Mouse (Mus musculus): ENCODE data around the gene Dvl1. TPM values are rescaled to one million over a fixed set of nuclear protein-coding genes. Genes with fewer than 3 reads are reported as not detected.

Dvl1 gene
- total RNA-seq, 1 experiment, result 49.8 TPM

- H3K36me3 ChIP-seq (ENCODE audit: control insufficient read depth, insufficient read depth, low read length, poor library complexity, severe bottlenecking), result no peaks in the 10 kb centered on the region
- H3K27ac ChIP-seq (ENCODE audit: insufficient read depth, low read depth, low read length, poor library complexity, severe bottlenecking), result no peak overlapping the region
- in situ Hi-C loops (cut with MboI; ENCODE audit: low sequenced_read_pairs in 2 of 2, unreplicated experiment in 2 of 2), result no loop called here
- no peak for DNase-seq (ENCODE audit: low read depth, low spot score)
- peak overlapping the region; percentile 87 for H3K9ac ChIP-seq (ENCODE audit: insufficient read depth, low read depth, low read length, poor library complexity, severe bottlenecking)
- peak overlapping the region; percentile 74 to 96 for H3K4me3 ChIP-seq (ENCODE audit: insufficient read depth in 1 of 2, low read depth in 1 of 2, low read length in 2 of 2, poor library complexity in 1 of 2, severe bottlenecking in 1 of 2)
- no peaks in the 10 kb centered on the region for H3K9me3 ChIP-seq (ENCODE audit: control insufficient read depth, insufficient read depth, low read depth, low read length)
- H3K4me1 ChIP-seq (ENCODE audit: control insufficient read depth in 2 of 2, insufficient read depth in 2 of 2, low read length in 2 of 2, poor library complexity in 1 of 2), result peaks cover 5 to 9% of the 10 kb centered on the region in 2 experiments; a peak in 3 of 4 replicates
- TF ChIP-seq MAFK (IDR thresholded peaks at IDR 0.05; ENCODE audit: insufficient read depth, low read depth, low read length), result no peak
- TF ChIP-seq ZNF384 (IDR thresholded peaks at IDR 0.05; ENCODE audit: low read depth, low read length), result no peak
- TF ChIP-seq CHD2 (IDR thresholded peaks at IDR 0.05; ENCODE audit: low read depth, low read length), result no peak
- TF ChIP-seq ZC3H11A (IDR thresholded peaks at IDR 0.05; ENCODE audit: borderline replicate concordance, low read depth, low read length), result no peak
- no peak for TF ChIP-seq HCFC1 (IDR thresholded peaks at IDR 0.05; ENCODE audit: borderline replicate concordance, insufficient read depth, low read length)
Measured at GRCm38 (mm10) chr4:155847591-155848352, 570 bp downstream of the Dvl1 start.

GRCm38 (mm10) chr4:155848434-155849095 is 1.4 kb downstream of the Dvl1 start:
- no peak for DNase-seq (ENCODE audit: low read depth, low spot score)
- no peak overlapping the region for H3K27ac ChIP-seq (ENCODE audit: insufficient read depth, low read depth, low read length, poor library complexity, severe bottlenecking)
- no peak for TF ChIP-seq MAFK (IDR thresholded peaks at IDR 0.05; ENCODE audit: insufficient read depth, low read depth, low read length)
- TF ChIP-seq CHD2 (IDR thresholded peaks at IDR 0.05; ENCODE audit: low read depth, low read length), result no peak
- TF ChIP-seq ZNF384 (IDR thresholded peaks at IDR 0.05; ENCODE audit: low read depth, low read length), result no peak
- TF ChIP-seq ZC3H11A (IDR thresholded peaks at IDR 0.05; ENCODE audit: borderline replicate concordance, low read depth, low read length), result no peak
- no peak for TF ChIP-seq HCFC1 (IDR thresholded peaks at IDR 0.05; ENCODE audit: borderline replicate concordance, insufficient read depth, low read length)
- no peaks in the 10 kb centered on the region for H3K36me3 ChIP-seq (ENCODE audit: control insufficient read depth, insufficient read depth, low read length, poor library complexity, severe bottlenecking)
- in situ Hi-C loops (cut with MboI; ENCODE audit: low sequenced_read_pairs in 2 of 2, unreplicated experiment in 2 of 2), result no loop called here
- peaks cover 5 to 9% of the 10 kb centered on the region in 2 experiments; a peak in 3 of 4 replicates for H3K4me1 ChIP-seq (ENCODE audit: control insufficient read depth in 2 of 2, insufficient read depth in 2 of 2, low read length in 2 of 2, poor library complexity in 1 of 2)
- H3K9me3 ChIP-seq (ENCODE audit: control insufficient read depth, insufficient read depth, low read depth, low read length), result no peaks in the 10 kb centered on the region
- H3K4me3 ChIP-seq (ENCODE audit: insufficient read depth in 1 of 2, low read depth in 1 of 2, low read length in 2 of 2, poor library complexity in 1 of 2, severe bottlenecking in 1 of 2), result peak overlapping the region; percentile 74 to 96; a peak in 3 of 4 replicates
- no peak overlapping the region for H3K9ac ChIP-seq (ENCODE audit: insufficient read depth, low read depth, low read length, poor library complexity, severe bottlenecking)

- DNase-seq (ENCODE audit: low read depth, low spot score), result no peak
- TF ChIP-seq HCFC1 (IDR thresholded peaks at IDR 0.05; ENCODE audit: borderline replicate concordance, insufficient read depth, low read length) (no peak), MAFK (IDR thresholded peaks at IDR 0.05; ENCODE audit: insufficient read depth, low read depth, low read length) (no peak), ZNF384 (IDR thresholded peaks at IDR 0.05; ENCODE audit: low read depth, low read length) (no peak), ZC3H11A (IDR thresholded peaks at IDR 0.05; ENCODE audit: borderline replicate concordance, low read depth, low read length) (no peak), CHD2 (IDR thresholded peaks at IDR 0.05; ENCODE audit: low read depth, low read length) (no peak)
- H3K9me3 ChIP-seq (ENCODE audit: control insufficient read depth, insufficient read depth, low read depth, low read length), result no peaks in the 10 kb centered on the region
- no peak overlapping the region for H3K4me3 ChIP-seq (ENCODE audit: insufficient read depth in 1 of 2, low read depth in 1 of 2, low read length in 2 of 2, poor library complexity in 1 of 2, severe bottlenecking in 1 of 2)
- in situ Hi-C loops (cut with MboI; ENCODE audit: low sequenced_read_pairs in 2 of 2, unreplicated experiment in 2 of 2), result no loop called here
- no peaks in the 10 kb centered on the region for H3K36me3 ChIP-seq (ENCODE audit: control insufficient read depth, insufficient read depth, low read length, poor library complexity, severe bottlenecking)
- H3K27ac ChIP-seq (ENCODE audit: insufficient read depth, low read depth, low read length, poor library complexity, severe bottlenecking), result no peak overlapping the region
- H3K4me1 ChIP-seq (ENCODE audit: control insufficient read depth in 2 of 2, insufficient read depth in 2 of 2, low read length in 2 of 2, poor library complexity in 1 of 2), result peaks cover 5 to 9% of the 10 kb centered on the region in 2 experiments; a peak in 3 of 4 replicates
- H3K9ac ChIP-seq (ENCODE audit: insufficient read depth, low read depth, low read length, poor library complexity, severe bottlenecking), result no peak overlapping the region
Measured at GRCm38 (mm10) chr4:155849391-155849790, 2.2 kb downstream of the Dvl1 start.

- Histone ChIP-seq H3K36me3 (ENCODE audit: control insufficient read depth, insufficient read depth, low read length, poor library complexity, severe bottlenecking) (peaks cover 3% of the 10 kb centered on the region; the same call in 1 of the 2 replicates), H3K9ac (ENCODE audit: insufficient read depth, low read depth, low read length, poor library complexity, severe bottlenecking) (no peak overlapping the region), H3K27ac (ENCODE audit: insufficient read depth, low read depth, low read length, poor library complexity, severe bottlenecking) (no peak overlapping the region), H3K4me3 (ENCODE audit: insufficient read depth in 1 of 2, low read depth in 1 of 2, low read length in 2 of 2, poor library complexity in 1 of 2, severe bottlenecking in 1 of 2) (no peak overlapping the region), H3K4me1 (ENCODE audit: control insufficient read depth in 2 of 2, insufficient read depth in 2 of 2, low read length in 2 of 2, poor library complexity in 1 of 2) (peaks cover 5 to 9% of the 10 kb centered on the region in 2 experiments; a peak in 3 of 4 replicates), H3K9me3 (ENCODE audit: control insufficient read depth, insufficient read depth, low read depth, low read length) (no peaks in the 10 kb centered on the region)
- no peak for DNase-seq (ENCODE audit: low read depth, low spot score)
- in situ Hi-C loops (cut with MboI; ENCODE audit: low sequenced_read_pairs in 2 of 2, unreplicated experiment in 2 of 2), result no loop called here
- TF ChIP-seq ZC3H11A (IDR thresholded peaks at IDR 0.05; ENCODE audit: borderline replicate concordance, low read depth, low read length) (no peak), HCFC1 (IDR thresholded peaks at IDR 0.05; ENCODE audit: borderline replicate concordance, insufficient read depth, low read length) (no peak), CHD2 (IDR thresholded peaks at IDR 0.05; ENCODE audit: low read depth, low read length) (no peak), MAFK (IDR thresholded peaks at IDR 0.05; ENCODE audit: insufficient read depth, low read depth, low read length) (no peak), ZNF384 (IDR thresholded peaks at IDR 0.05; ENCODE audit: low read depth, low read length) (no peak)
Measured at GRCm38 (mm10) chr4:155849792-155850451, 2.7 kb downstream of the Dvl1 start.

Data from ES-E14 (cell line).